Mouse (Mus musculus) heart, postnatal 0 days (tissue): ENCODE measurements around the gene Atp6v0a1. TPM values are rescaled to one million over a fixed set of nuclear protein-coding genes. Genes with fewer than 3 reads are reported as not detected.

Experiments used
- ATAC-seq: fragments of 200-750 bp; cut with Nextera tagmentation; 2 replicates; pipeline ENCODE4 v1.8.0; 2017; ENCODE audit warnings: low read depth, moderate number of reproducible peaks, moderate library complexity; ENCODE audit not compliant: insufficient read depth
- DNase-seq: peaks from one replicate; pipeline ENCODE4 v3.0.0-alpha.2; 2016; ENCODE audit warnings: low spot score
- H3K27ac ChIP-seq: fragments of 300-500 bp; sonication (generic); 2 replicates; pipeline ENCODE4 v1.5.1; 2014; ENCODE audit warnings: low read depth, mild to moderate bottlenecking
- H3K27me3 ChIP-seq: fragments of 300-500 bp; sonication (generic); 2 replicates; pipeline ENCODE4 v1.6.1; 2014; ENCODE audit warnings: low read length, mixed read lengths; ENCODE audit not compliant: control insufficient read depth, insufficient read depth
- H3K36me3 ChIP-seq: fragments of 300-500 bp; sonication (generic); replicated peaks from 2 replicates; pipeline ENCODE4 v1.6.1; 2014; ENCODE audit warnings: low read length, mixed read lengths; ENCODE audit not compliant: control insufficient read depth, insufficient read depth
- H3K4me1 ChIP-seq: fragments of 300-500 bp; sonication (generic); 2 replicates; pipeline ENCODE4 v1.6.1; 2014; ENCODE audit warnings: antibody characterized with exemption; ENCODE audit not compliant: control insufficient read depth, insufficient read depth
- H3K4me2 ChIP-seq: fragments of 300-500 bp; sonication (generic); 2 replicates; pipeline ENCODE4 v1.6.1; 2014; ENCODE audit warnings: low read depth, mild to moderate bottlenecking, low read length, moderate library complexity
- H3K4me3 ChIP-seq: fragments of 300-500 bp; sonication (generic); 2 replicates; pipeline ENCODE4 v1.5.1; 2014; ENCODE audit warnings: low read depth, low read length
- H3K9ac ChIP-seq: fragments of 300-500 bp; sonication (generic); replicated peaks from 2 replicates; pipeline ENCODE4 v1.6.1; 2014; ENCODE audit warnings: low read depth, low read length, mixed read lengths
- H3K9me3 ChIP-seq: fragments of 300-500 bp; sonication (generic); replicated peaks from 2 replicates; pipeline ENCODE4 v1.6.1; 2016; ENCODE audit warnings: low read length; ENCODE audit not compliant: control insufficient read depth
- CTCF ChIP-seq: IDR thresholded peaks from 2 replicates; pipeline ENCODE4 v1.5.1; 2016; ENCODE audit warnings: antibody characterized with exemption, control low read depth, low read depth
- EP300 ChIP-seq: IDR thresholded peaks from 2 replicates; pipeline ENCODE4 v1.6.1; 2016; ENCODE audit warnings: antibody characterized with exemption, low read depth
- WGBS: fragments of 180-500 bp; shearing (Covaris S2); extraction: QIAGEN DNeasy Blood & Tissue Kit; methylation state at CpG from one replicate; pipeline ENCODE4 v1.1.7; 2014; 5-methylcytosine and 5-hydroxymethylcytosine counted together
- polyA plus RNA-seq: library from polyadenylated mRNA; unstranded; fragments of >200 nt; fragmentation: Nextera tagmentation; extraction: Ambion mirVana; gene quantifications from 2 replicates; pipeline ENCODE4 v1.2.1, GENCODE M21; 2015
- total RNA-seq: library from RNA; depleted of rRNA; stranded (reverse); fragments of >200 nt; gene quantifications from 2 replicates; pipeline ENCODE4 v1.2.3, GENCODE M21; 2014; ENCODE audit warnings: low replicate concordance

Atp6v0a1 gene
- total and polyA plus RNA-seq, 2 experiments from 2014 or later = 50.3 to 57.1 TPM

GRCm38 (mm10) chr11:101082208-101083082 lies 73.2 kb downstream of the Atp6v0a1 start, which contains the start of gene Coasy:
Coasy (plus strand) TSS chr11:101082565.
- Histone ChIP-seq H3K27me3 (peaks cover 38% of the 10 kb centered on the region), H3K9ac (peak within 1 kb of the TSS; percentile 87), H3K36me3 (peaks cover 6% of the 10 kb centered on the region; the same call in 1 of the 2 replicates), H3K4me3 (peak within 1 kb of the TSS; percentile 81), H3K9me3 (no peaks in the 10 kb centered on the region), H3K27ac (peak within 1 kb of the TSS; percentile 94), H3K4me1 (peaks cover 17% of the 10 kb centered on the region), H3K4me2 (peak within 1 kb of the TSS; percentile 95)
- DNase-seq (peak; percentile 92), ATAC-seq (peak; percentile 87)
- 0 out of 2 replicates have a peak, but pooled peaks have one; percentile 53 for TF ChIP-seq EP300
- TF ChIP-seq CTCF = peak; percentile 33
- WGBS = under 1% methylated on average over 51 of the region's 51 CpGs

GRCm38 (mm10) chr11:101083083-101083697 lies 73.9 kb downstream of the Atp6v0a1 start:
- Histone ChIP-seq H3K9ac (peak overlapping the region; percentile 87), H3K27me3 (peaks cover 32% of the 10 kb centered on the region), H3K9me3 (no peaks in the 10 kb centered on the region), H3K4me2 (peak overlapping the region; percentile 95), H3K4me3 (peak overlapping the region; percentile 81), H3K27ac (peak overlapping the region; percentile 94), H3K36me3 (peaks cover 6% of the 10 kb centered on the region; the same call in 1 of the 2 replicates), H3K4me1 (peaks cover 24% of the 10 kb centered on the region)
- 33% methylated on average over 19 of the region's 19 CpGs for WGBS
- DNase-seq (no peak), ATAC-seq (no peak; the same call in 1 of the 2 replicates)
- TF ChIP-seq EP300 (no peak), CTCF (no peak)

- Histone ChIP-seq H3K4me2 (no peak overlapping the region), H3K9ac (no peak overlapping the region), H3K27ac (no peak overlapping the region), H3K36me3 (peaks cover 11% of the 10 kb centered on the region), H3K4me3 (no peak overlapping the region), H3K9me3 (no peaks in the 10 kb centered on the region), H3K4me1 (peaks cover 24% of the 10 kb centered on the region), H3K27me3 (peaks cover 22% of the 10 kb centered on the region)
- DNase-seq (no peak), ATAC-seq (no peak)
- 81% methylated on average over 14 of the region's 14 CpGs for WGBS
- TF ChIP-seq CTCF = no peak
- TF ChIP-seq EP300 = no peak
Measured at GRCm38 (mm10) chr11:101084246-101084645, 75.0 kb downstream of the Atp6v0a1 start.

- ATAC-seq = no peak
- TF ChIP-seq CTCF (no peak), EP300 (no peak)
- H3K27ac ChIP-seq = no peak overlapping the region
- H3K36me3 ChIP-seq = peaks cover 17% of the 10 kb centered on the region
- WGBS = 93% methylated on average over 12 of the region's 12 CpGs
- H3K4me2 ChIP-seq = no peak overlapping the region
- no peak for DNase-seq
- no peaks in the 10 kb centered on the region for H3K9me3 ChIP-seq
- H3K4me1 ChIP-seq = peaks cover 24% of the 10 kb centered on the region
- H3K4me3 ChIP-seq = no peak overlapping the region
- peaks cover 16% of the 10 kb centered on the region for H3K27me3 ChIP-seq
- H3K9ac ChIP-seq = no peak overlapping the region
Measured at GRCm38 (mm10) chr11:101084811-101085210, 75.6 kb downstream of the Atp6v0a1 start.

GRCm38 (mm10) chr11:101085617-101086322 lies 76.5 kb downstream of the Atp6v0a1 start:
- Histone ChIP-seq H3K27me3 (peaks cover 6% of the 10 kb centered on the region; the same call in 1 of the 2 replicates), H3K4me1 (peaks cover 24% of the 10 kb centered on the region), H3K4me2 (no peak overlapping the region), H3K4me3 (no peak overlapping the region), H3K9ac (0 out of 2 replicates have a peak overlapping the region, but pooled peaks have one; percentile 67), H3K36me3 (peaks cover 27% of the 10 kb centered on the region), H3K27ac (no peak overlapping the region; the same call in 1 of the 2 replicates), H3K9me3 (no peaks in the 10 kb centered on the region)
- no peak for ATAC-seq
- no peak for DNase-seq
- TF ChIP-seq EP300 = no peak
- no peak for TF ChIP-seq CTCF
- WGBS = 92% methylated on average over 18 of the region's 18 CpGs
